13 mouse cellular contexts compared by ENCODE assay signal in genomic region chr13:26153093-26153492, GRCm38 (mm10).
"Had no signal": no experiment of that assay in that cellular context is flagged by ENCODE, and none has a peak within 500 bp of the region (broad histone marks: within the 10 kb centered on the region; RNA-seq: fewer than 3 reads in every experiment).

No protein-coding gene starts in this region.

- DNase-seq: kidney, adult 18-20 months; kidney, postnatal 10 days; kidney, postnatal 4 days; left cerebral cortex, postnatal 4 days; lung, adult 2 months; lung, postnatal 4 days; right cerebral cortex, adult 18-20 months; right cerebral cortex, postnatal 25 days; thymus, postnatal 4 days had no signal

- H3K9me3 ChIP-seq: limb, embryonic 13.5 days had no signal

- H3K4me1 ChIP-seq: megakaryocyte, embryonic 14.5 days had no signal

- ATAC-seq: lung, postnatal 0 days had no signal

- H3K4me3 ChIP-seq: limb, embryonic 13.5 days; megakaryocyte, embryonic 14.5 days had no signal

- H3K27me3 ChIP-seq: limb, embryonic 13.5 days; megakaryocyte, embryonic 14.5 days had no signal

- H3K4me2 ChIP-seq: limb, embryonic 13.5 days had no signal

- H3K36me3 ChIP-seq: limb, embryonic 13.5 days had no signal

- H3K27ac ChIP-seq: limb, embryonic 13.5 days; liver, embryonic 14.5 days had no signal

- H3K9ac ChIP-seq: limb, embryonic 13.5 days; liver, embryonic 14.5 days had no signal
